Mouse (Mus musculus): ENCODE measurements around the gene Sit1.
A peak's percentile ranks its signal among the peaks of the same experiment; 100 is the strongest.

Sit1 gene

DNA sequence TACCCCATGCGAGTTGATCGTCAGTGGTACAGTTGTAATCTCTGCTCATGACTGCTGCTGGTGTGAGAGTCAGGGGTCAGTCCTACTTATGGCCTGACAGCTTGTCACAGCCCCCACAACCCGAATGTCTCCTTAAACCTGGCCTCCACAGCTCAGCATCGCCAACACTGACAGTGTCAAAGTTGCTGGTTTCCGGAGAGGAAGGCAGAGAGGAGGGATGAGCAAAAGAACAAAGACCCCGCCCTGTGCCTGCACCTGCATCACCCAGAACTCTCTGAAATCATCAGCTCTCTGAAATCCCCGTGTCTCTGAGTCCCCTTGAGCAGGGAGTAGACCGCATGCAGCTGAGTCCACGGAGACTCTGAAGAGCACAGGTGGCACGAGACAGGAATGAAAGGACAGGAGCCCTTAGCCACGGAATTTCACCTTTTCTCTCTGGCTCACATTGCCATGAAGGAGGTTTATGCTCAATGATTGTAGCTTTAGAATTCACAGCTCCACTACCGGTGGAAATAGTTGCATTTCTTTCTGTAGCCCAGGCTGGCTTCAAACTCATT, at the start of gene Sit1:
TSS of gene Sit1 (minus strand) at position 200 of the 557 bp plus-strand sequence.
- DNase-seq (ENCODE audit: low read depth, low spot score): no peak

DNA sequence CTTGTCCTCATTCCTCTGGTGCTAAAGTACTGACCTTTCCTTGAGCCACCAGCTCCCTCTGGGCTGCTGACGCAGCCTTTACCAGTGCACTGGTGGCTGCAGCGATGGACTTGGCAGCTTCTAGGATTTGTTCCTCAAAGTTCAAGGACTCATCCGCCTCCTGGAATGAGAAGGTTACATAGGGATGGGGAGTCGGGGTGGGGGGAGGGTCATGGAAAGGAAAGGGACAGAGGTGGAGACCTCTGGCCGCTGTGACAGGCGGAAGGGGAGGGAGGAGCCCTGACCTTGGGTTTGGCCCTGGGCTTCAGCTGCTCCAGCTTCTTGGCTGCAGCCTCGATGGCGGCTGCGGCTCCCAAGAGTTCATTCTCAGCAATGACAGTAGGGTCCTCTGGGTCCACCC, 49.7 kb upstream of the Sit1 start:
- no peak for DNase-seq (ENCODE audit: low read depth, low spot score)

DNA sequence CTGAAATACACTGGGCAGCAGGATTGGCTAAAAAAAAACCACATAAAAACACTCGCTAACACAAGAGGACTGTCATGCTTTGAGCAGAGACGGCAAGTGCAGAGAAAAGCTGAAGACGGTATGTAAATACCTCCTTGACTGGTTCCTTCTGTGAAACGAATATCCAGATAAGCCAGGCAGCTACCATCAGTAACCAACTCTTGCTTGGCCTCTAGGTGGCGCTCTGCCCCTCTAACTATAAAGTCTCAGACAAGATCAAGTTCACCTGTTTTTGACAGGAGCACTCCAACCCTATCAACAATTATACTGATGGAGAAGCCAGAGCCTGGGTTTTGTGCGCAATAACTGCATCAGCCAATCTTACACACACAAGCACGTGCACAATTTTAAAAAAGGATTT, 47.0 kb upstream of the Sit1 start:
- DNase-seq (ENCODE audit: low read depth, low spot score): peak; percentile 88

DNA sequence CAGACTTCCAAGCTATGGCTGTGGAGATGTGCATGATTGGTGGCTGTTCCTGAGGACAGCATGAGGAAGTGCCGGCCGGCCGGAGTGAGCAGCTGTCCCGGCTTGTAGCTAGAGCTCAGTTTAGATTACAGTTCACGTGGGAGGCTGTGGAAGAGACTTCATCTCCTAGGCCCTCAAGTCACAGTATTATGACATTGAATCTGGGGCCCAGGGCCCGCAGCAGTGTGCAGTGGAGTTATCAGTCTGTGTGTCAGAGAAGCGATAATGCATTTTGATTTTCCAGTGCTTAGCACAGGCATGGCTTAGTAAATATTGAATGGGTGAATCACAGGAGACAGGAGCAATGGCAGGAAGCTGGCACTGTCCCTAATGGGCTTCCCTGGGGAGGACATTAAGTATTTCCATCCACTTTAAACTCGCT, 46.6 kb upstream of the Sit1 start:
- DNase-seq (ENCODE audit: low read depth, low spot score): no peak

DNA sequence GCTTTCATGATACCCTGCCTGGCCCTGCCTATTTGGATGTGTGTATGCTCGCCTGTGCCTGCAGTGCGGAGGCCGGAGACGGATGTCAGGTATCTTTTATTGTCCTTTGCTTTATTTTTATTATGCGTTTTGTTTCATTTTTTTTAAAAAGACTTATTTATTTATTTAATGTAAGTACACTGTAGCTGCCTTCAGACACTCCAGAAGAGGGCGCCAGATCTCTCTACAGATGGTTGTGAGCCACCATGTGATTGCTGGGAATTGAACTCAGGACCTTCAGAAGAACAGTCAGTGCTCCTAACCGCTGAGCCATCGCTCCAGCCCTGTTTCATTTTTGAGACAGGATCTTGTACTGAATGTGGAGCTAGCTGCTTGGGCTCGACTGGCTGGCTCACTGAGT, 45.0 kb upstream of the Sit1 start:
- peak; percentile 66 for DNase-seq (ENCODE audit: low read depth, low spot score)

DNA sequence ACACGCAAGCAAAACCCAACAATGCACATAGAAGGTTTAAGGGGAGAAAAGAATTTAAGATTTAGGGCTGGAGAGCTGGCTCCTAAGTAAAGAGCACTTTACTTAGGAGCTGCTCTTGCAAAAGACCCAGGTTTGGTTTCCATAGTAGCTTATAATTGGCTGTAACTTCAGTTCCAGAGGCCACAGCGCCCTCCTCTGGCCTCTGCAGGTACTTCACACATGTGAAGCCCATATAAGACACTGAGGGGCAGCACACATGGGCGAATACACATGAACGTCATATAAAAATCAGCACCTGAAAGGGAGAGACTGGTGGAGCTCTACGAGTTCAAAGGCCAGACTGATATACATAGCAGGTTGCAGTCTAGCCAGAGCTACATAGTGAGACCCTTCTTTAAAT, 44.3 kb upstream of the Sit1 start:
- DNase-seq (ENCODE audit: low read depth, low spot score): peak; percentile 84

DNA sequence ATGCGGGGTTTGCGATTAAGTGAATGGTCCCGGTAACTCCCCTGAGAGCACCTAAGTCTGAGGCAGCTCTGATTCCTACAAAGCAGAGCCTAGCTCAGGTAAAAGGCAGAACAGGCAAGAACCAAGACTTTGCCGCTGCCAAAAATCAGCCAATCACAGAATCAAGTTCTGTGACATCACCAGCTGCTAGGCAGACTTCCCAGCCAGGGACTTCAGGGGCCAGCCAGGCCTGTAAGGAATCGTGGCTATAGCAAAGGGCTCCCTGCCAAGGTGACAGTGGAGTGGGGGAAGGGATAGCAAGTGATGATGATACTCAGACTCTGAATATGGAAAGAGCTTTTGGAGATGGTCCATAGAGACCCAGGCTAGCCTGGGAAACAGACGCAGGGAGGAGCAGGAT, 36.4 kb upstream of the Sit1 start:
- peak; percentile 76 for DNase-seq (ENCODE audit: low read depth, low spot score)

DNA sequence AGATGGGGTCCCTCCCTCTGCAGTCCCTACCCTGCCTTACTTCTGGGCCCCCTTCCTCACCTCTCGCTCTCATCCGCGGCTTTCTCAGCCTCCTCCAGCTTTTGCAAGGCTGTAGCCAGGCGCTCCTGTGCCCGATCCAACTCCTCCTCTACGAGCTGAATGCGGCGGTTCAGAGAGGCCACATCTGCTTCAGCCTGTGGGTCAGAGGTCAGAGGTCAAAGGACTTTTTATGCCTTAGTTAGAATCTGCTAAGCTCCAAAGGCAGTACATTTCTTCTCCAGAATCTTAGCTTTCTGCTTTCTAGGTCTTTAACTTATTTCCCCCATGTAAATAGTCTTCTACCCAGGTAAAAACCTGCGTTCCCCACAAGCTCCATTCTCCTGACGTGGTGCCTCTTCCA, 36.0 kb upstream of the Sit1 start:
- no peak for DNase-seq (ENCODE audit: low read depth, low spot score)

DNA sequence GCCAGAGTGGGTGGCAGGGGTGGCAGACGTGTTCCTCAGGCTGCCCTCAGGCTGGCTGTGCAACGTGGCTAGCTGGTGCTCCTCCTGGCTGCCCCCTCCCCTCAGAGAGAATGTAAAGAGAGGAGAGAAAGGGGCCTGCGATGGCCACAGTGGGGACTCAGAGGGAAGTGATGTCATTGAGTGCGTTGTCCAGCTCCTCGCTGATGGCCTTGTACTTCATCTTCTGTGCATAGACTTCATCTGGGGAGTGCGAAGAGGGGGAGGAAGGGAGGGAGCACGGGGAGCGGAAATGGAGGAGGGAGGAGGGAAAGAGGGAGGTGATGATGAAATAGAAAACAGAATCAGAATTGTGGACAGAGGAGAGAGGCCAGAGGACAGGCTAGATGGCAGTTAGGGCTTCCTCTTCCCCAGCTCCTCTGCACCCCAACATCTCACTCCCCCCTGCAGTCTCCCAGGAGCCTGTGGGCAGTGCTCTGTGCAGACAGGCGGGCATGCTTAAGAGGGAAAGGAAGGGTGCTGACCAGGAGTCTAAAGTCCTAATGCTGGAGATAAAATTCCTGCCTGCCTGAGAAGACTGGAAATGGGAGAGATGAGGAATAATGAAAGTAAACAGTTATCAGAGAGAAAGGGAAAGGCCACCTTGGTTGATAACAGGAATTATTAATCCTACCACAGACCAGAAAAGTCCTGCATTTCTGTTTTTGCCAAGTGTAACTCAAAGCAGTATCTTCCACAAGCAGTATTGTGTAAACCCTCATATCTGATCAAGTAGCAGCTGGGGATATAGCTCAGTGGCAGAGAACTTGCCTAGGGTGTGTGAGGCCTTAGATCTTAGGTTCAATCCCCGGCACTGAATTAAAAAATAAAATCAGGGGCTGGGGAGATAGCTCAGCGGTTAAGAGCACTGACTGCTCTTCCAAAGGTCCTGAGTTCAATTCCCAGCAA, 32.5 kb upstream of the Sit1 start:
- DNase-seq (ENCODE audit: low read depth, low spot score): no peak

DNA sequence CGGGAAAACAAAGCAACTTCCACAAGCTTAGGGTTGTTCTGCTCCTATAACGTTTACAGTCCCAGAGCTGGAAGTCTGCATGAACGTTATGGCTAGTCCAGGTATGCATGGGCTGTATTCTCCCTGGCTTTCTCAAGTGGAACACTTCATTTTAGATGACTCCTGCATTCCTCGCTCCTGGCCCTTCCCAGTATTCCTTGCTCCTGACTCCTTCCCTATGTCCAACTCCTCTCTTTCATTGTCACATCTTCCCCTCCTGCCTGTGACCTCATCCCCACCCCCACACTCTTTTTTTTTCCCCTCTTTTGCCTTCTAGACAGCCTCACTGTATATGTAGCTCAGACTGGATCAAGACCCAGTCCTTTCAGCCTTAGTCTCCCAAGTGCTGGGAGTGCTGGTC, 30.3 kb upstream of the Sit1 start:
- no peak for DNase-seq (ENCODE audit: low read depth, low spot score)

DNA sequence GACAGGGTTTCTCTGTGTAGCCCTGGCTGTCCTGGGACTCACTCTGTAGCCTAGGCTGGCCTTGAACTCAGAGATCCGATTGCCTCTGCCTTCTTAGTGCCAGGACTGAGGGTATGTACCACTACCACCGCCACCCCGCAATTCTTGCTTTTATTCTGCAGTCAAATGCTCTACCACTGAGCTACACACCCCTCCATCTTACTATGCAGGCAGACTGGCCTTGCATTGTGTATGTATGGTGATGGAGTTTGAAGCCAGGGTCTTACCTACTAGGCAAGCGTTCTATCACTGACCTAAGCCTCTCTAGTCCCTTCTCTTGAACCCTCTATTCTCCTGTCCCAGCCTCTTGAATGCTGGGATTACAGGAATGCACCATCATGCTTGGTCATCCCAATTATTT, 29.8 kb upstream of the Sit1 start:
- no peak for DNase-seq (ENCODE audit: low read depth, low spot score)

DNA sequence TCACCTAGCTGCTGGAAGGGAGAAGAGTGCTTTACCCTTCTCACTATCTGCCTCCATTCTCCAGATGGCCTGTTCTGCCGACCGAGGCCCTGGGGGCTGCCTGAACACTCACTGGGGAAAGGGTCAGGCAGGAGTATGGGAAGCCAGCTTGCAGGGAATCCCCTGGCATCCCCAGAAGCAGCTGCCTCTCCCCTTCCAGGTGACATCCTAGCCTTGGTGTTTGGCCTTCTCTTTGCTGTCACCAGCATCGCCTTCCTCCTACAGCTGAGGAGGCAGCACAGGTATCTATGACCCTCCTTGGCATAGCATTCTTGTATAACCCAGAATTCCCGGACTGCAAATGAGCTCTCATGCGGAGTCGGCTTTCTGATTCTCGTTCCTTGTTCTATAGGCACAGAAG, 29.1 kb upstream of the Sit1 start:
- no peak for DNase-seq (ENCODE audit: low read depth, low spot score)

DNA sequence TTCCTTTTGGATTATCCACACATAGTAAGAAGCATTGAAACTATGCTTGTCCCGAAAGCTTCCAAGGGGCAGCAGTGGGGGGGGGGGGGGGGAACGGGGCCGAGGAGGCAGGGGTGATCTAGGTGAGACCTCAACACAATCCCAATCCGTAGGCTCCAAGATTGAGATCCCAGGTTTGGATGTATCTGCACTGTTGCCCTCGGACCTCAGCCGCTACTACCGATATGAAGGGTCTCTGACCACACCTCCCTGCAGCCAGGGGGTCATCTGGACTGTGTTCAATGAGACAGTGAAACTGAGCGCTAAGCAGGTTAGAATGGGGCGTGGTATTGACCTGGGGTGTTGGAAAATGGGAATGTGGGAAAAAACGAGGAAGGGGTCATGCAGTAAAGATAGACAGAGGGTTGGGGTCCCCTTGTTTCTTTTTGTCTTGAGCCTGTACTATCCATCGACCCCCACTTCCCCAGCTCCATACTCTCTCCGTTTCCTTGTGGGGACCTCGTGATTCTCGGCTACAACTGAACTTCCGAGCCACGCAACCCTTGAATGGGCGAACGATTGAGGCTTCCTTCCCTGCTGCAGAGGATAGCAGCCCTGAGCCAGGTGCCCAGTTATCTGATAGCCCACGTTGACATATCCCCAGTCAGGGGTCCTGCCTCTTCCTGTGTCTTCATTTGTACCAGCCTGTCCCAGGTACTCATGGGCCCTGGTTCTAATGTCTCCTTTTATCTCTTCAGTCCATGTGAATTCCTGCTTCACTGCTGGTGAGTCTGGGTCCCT, 28.3 kb upstream of the Sit1 start:
- DNase-seq (ENCODE audit: low read depth, low spot score): no peak

DNA sequence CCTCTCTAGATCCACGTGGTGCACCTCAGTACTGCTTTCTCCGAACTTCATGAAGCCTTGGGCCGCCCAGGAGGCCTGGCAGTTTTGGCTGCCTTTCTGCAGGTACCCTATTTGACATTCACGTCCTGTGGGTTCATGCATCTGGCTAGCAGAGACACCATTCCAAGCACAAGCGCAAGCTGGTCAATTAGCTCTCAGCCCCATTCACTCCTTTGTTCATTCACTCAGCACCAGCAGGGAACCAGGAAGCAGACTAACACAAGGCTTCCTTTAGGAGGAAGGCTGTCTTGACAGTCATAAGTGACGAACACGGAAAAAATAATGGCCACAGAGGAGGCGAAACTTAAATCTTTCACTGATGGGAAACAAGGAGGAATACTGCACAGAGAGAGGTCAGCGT, 25.6 kb upstream of the Sit1 start:
- DNase-seq (ENCODE audit: low read depth, low spot score): peak; percentile 79

DNA sequence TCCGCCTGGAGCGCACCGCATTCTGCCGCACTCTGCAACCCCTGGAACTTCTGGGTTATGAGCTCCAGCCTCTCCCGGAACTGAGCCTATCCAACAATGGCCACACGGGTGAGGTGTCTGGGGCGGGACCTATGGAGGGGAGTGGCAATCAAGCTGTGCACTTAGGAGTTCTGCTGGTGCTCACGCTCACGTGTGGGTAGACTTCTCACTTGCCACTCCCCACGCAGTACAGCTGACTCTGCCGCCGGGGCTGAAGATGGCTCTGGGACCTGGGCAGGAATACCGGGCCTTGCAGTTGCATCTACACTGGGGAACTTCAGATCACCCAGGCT, 25.1 kb upstream of the Sit1 start:
- peak; percentile 79 for DNase-seq (ENCODE audit: low read depth, low spot score)

DNA sequence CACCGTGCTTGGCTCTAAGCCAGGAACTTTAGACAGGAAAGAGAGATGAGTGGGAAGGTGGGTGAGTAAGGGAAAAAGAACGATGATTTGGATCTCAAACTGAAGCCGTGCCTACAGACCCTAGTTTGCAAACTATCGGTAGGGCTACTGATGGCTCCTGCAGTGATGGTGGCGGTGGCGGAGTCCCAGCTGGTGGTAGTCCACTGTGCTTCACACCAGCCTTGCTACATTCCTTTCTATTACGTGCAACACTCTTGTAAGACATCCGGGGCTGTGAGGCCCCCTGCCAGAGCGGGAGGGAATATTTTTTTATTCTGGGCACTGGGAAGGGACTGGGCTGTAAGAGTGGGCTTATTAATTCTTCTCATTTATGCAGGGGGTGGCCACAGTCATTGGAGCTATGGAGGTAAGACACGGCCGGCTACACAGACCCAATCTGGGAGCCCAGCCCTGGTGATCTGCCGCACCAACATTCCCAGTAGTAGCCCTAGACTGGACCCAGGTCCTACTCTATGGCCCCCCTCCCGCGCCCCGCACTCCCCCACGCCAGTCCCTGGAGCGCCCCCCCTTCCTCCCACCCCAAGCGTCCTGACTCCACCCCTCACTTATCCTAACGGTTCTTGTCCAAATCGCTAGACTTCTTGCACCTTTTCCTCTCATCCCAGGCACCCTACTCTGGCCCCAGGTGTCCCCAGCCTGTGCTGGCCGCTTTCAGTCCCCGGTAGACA, 24.6 kb upstream of the Sit1 start:
- DNase-seq (ENCODE audit: low read depth, low spot score): no peak

DNA sequence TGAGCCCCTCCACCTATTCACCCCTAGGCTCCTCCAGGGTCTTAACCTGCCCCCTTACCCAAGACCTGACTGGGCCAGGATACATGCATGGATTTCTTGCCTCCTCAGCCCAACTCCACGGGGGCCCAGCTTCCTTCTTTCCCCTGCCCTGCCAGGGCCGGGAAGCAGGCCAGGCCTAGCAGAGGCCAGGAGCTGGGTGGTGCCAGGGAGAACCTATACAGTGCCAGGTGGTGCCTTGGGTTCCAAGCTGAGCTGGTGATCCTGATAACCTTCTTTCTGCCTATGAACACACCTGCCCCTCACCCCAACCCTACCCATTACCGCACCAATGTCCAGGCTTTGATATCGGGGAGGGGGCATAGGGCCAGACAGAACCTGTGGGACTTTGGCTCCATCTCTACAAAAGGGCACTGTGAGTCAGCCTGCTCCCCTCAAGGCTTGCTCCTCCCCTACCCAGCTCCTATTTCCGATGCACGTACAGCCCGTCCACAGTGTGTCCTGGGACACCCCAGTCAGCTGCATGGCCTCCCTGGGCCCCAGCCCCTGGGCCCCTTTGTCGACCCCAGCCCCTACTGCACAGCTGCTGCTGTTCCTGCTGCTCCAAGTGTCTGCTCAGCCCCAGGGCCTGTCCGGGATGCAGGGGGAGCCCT, 23.1 kb upstream of the Sit1 start, which contains the start of gene Car9:
TSS of gene Car9 (plus strand) at position 431 of the 650 bp plus-strand sequence.
- DNase-seq (ENCODE audit: low read depth, low spot score): no peak

DNA sequence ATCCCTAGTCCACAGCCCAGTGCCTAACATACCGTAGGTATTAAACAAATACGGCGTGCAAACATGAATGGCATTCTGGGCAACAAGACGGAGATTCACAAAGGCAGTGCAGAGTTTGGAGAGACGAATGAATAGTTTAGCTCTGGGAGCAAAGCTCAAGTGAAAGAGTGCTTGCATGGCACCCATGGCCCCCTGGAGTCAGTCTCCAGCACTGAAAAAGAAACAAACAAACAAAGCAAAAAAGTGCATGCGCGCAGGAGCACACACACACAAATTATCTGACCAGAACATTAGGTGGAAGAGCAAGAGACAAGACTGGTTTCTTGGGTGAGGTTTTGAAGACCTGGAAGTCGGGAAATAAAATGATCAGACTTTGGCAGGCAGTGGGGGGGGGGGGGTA, 22.5 kb upstream of the Sit1 start:
- no peak for DNase-seq (ENCODE audit: low read depth, low spot score)

DNA sequence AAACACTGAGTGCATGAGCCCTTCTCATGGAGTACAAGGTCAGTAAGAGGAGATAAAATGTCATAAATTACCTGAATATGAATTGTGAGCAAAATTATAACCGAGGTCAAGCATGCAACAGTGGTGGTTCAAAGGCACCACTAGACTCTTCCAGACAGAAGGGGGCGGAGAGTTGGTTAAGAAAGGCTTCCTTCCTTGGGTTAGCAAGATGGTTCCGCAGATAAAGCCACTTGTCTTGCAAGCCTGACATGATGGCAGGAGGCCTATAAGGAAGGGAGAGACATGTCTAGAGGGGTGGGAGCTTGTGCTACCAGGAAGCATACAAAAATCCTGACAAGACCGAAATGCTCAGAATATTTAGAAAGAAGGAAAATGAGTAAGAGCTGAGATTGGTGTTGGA, 20.7 kb upstream of the Sit1 start:
- DNase-seq (ENCODE audit: low read depth, low spot score): no peak

DNA sequence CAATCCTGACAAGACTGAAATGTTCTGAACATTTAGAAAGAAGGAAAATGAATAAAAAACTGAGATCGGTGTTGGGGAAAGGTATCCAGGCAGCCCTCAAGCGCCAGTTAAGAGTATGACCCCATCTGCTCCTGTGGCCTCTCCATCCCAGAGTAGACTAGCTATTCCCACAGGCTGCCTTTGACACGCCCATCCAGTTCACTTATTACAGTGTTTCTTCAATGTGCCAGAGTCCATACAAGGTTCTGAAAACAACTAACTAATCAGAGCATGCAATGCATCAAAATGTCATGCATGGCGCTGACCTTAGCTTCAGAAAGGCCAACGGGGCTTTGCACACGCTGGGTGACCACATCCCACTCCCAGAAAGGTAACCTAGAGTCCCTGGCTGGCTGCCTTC, 20.0 kb upstream of the Sit1 start:
- DNase-seq (ENCODE audit: low read depth, low spot score): no peak

DNA sequence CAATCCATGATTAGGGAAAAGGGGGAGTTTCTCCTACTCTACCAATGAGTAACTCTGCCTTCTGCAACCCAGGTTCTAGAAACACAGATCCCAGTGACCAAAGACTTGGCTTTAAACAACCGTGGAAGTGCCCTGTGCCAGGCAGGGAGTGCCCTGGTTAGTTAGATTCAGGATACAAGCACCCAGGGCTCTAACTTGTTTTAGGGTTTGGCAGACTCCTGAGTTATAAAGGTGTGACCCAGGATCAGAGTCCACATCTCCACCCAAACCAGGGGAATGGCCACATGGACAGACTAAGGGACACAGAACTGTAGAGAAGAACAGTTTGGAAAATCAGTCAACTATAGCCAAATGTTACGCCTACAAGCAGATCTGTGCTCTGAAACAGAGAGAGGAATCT, 19.5 kb upstream of the Sit1 start:
- DNase-seq (ENCODE audit: low read depth, low spot score): no peak
